Mouse (Mus musculus): ENCODE data around the gene Ptpn11. TPM values are rescaled to one million over a fixed set of nuclear protein-coding genes. Genes with fewer than 3 reads are reported as not detected.
"Not testable (repeated sequence)": the region's sequence is repeated elsewhere in the genome, so short reads cannot be mapped to it uniquely, and the experiment has no call there.

Gene Ptpn11
- polyA plus RNA-seq, 1 experiment = 78.7 TPM

GRCm38 (mm10) chr5:121206984-121207383 is 15.8 kb upstream of the Ptpn11 start:
- H3K4me2 ChIP-seq (ENCODE audit: low read depth) = peak overlapping the region; percentile 76
- no peak overlapping the region for H3K4me3 ChIP-seq
- no peak overlapping the region for H3ac ChIP-seq (ENCODE audit: control insufficient read depth, insufficient read length)
- H3K36me3 ChIP-seq (ENCODE audit: control insufficient read depth, insufficient read depth) = peaks cover 57% of the 10 kb centered on the region
- TF ChIP-seq CEBPB (IDR thresholded peaks at IDR 0.05; ENCODE audit: insufficient read depth, poor library complexity, severe bottlenecking) = no peak
- no peak for TF ChIP-seq TCF12 (IDR thresholded peaks at IDR 0.05; ENCODE audit: insufficient read depth, poor library complexity, severe bottlenecking)
- TF ChIP-seq MAX (IDR thresholded peaks at IDR 0.05; ENCODE audit: low read depth) = no peak
- H3K27me3 ChIP-seq (ENCODE audit: control insufficient read depth, insufficient read depth, insufficient read length) = no peaks in the 10 kb centered on the region
- peaks cover 36% of the 10 kb centered on the region for H3K79me2 ChIP-seq (ENCODE audit: control insufficient read depth, insufficient read depth)

- H3K79me2 ChIP-seq (ENCODE audit: control insufficient read depth, insufficient read depth) = peaks cover 36% of the 10 kb centered on the region
- H3K36me3 ChIP-seq (ENCODE audit: control insufficient read depth, insufficient read depth) = peaks cover 55% of the 10 kb centered on the region
- H3ac ChIP-seq (ENCODE audit: control insufficient read depth, insufficient read length) = no peak overlapping the region
- peak overlapping the region; percentile 76 for H3K4me2 ChIP-seq (ENCODE audit: low read depth)
- no peak for TF ChIP-seq SRF (IDR thresholded peaks at IDR 0.05; ENCODE audit: control insufficient read depth, insufficient read length, low read depth)
- TF ChIP-seq POLR2A (IDR thresholded peaks at IDR 0.05; ENCODE audit: insufficient read length, low read depth) = peak; percentile 31
- H3K4me3 ChIP-seq = peak overlapping the region; percentile 95
- H3K27me3 ChIP-seq (ENCODE audit: control insufficient read depth, insufficient read depth, insufficient read length) = no peaks in the 10 kb centered on the region
Observed at GRCm38 (mm10) chr5:121206540-121206939, 15.3 kb upstream of the Ptpn11 start.

GRCm38 (mm10) chr5:121205537-121206130 is 14.4 kb upstream of the Ptpn11 start:
- peak overlapping the region; percentile 65 for H3ac ChIP-seq (ENCODE audit: control insufficient read depth, insufficient read length)
- H3K4me3 ChIP-seq = peak overlapping the region; percentile 95
- peaks cover 36% of the 10 kb centered on the region for H3K79me2 ChIP-seq (ENCODE audit: control insufficient read depth, insufficient read depth)
- H3K4me2 ChIP-seq (ENCODE audit: low read depth) = peak overlapping the region; percentile 76
- peak; percentile 46 for TF ChIP-seq POLR2AphosphoS2 (IDR thresholded peaks at IDR 0.05; ENCODE audit: insufficient read length, low read depth)
- not testable (repeated sequence) for H3K27me3 ChIP-seq (ENCODE audit: control insufficient read depth, insufficient read depth, insufficient read length)
- H3K36me3 ChIP-seq (ENCODE audit: control insufficient read depth, insufficient read depth) = peaks cover 50% of the 10 kb centered on the region

DNA sequence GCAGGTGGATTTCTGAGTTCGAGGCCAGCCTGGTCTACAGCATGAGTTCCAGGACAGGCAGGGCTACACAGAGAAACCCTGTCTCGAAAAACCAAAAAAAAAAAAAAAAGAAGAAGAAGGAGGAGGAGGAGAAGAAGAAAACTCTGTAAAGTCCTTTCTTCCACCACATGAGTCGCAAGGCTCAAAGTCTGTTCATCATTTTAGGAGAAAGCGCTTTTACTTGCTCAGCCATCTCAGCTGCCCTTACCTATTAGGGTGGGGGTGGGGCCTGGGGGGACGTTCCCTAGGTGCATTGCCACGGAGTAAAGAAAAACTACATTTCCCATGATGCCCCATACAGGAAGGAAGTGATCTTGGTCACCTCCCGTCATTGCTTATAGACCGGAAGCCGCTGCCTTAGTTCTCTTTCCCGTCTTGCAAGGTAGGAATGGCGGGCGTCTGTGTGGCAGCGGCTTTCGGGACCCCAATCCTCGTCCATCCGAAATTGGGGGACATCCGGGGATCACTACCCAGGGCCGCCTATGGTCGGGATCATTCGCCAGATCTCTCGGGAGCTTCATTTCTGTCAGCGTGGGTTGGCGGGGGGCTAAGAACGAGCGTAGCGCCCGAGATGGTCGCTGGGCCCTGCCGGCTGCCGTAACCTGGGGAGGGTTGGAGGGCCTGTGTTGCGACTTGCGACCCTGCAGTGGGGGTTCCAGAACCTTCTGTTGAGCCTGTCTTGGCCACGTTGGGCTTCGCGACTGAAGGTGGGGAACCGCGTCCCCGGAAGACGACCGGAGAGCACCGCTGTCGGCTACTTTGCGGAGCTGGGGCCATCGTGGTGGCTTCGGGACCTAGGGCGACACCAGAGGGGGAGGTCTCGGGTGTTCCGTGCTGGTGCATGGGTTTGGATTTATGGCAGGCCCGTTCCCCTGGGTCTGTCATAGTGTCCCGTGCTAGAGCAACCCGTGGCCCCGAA is 13.2 kb upstream of the Ptpn11 start, which contains the start of gene Rpl6:
Gene Rpl6, plus strand, starts transcription at position 350 of the 958 bp plus-strand sequence.
- Histone ChIP-seq H3K4me2 (ENCODE audit: low read depth) (peak within 1 kb of the TSS; percentile 91), H3K4me3 (peak within 1 kb of the TSS; percentile 95), H3ac (ENCODE audit: control insufficient read depth, insufficient read length) (peak within 1 kb of the TSS; percentile 65), H3K27me3 (ENCODE audit: control insufficient read depth, insufficient read depth, insufficient read length) (no peaks in the 10 kb centered on the region), H3K79me2 (ENCODE audit: control insufficient read depth, insufficient read depth) (peaks cover 36% of the 10 kb centered on the region), H3K36me3 (ENCODE audit: control insufficient read depth, insufficient read depth) (peaks cover 40% of the 10 kb centered on the region)
- TF ChIP-seq POLR2AphosphoS2 (IDR thresholded peaks at IDR 0.05; ENCODE audit: insufficient read length, low read depth) (peak; percentile 83), POLR2A (IDR thresholded peaks at IDR 0.05; ENCODE audit: insufficient read length, low read depth) (peak; percentile 75), MYOD1 (IDR thresholded peaks at IDR 0.05; ENCODE audit: control insufficient read depth in 1 of 3, insufficient read length in 2 of 3, low read depth in 2 of 3) (no peak)

DNA sequence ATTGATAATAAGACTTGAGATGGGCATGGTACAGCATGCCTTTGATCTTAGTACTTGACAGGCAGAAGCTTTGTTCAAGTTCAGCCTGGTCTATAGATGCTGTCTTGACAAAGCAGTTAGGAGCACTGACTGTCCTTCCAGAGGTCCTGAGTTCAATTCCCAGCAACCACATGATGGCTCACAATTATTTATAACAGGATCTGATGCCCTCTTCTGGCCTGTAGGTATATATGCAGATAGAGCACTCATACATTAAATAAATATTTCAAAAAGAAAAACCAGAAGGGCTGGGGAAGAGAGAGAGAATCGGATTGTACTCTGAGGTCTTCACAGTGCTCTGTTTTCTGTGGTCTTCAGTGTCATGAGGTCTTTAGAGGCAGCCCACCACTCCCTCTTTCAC is 11.3 kb upstream of the Ptpn11 start:
- TF ChIP-seq E2F4 (IDR thresholded peaks at IDR 0.05; ENCODE audit: insufficient read depth) (no peak), CEBPB (IDR thresholded peaks at IDR 0.05; ENCODE audit: insufficient read depth, poor library complexity, severe bottlenecking) (no peak), MYOG (IDR thresholded peaks at IDR 0.05; ENCODE audit: control insufficient read depth in 1 of 3, insufficient read depth in 1 of 3, insufficient read length in 2 of 3, low read depth in 2 of 3) (no peak), POLR2AphosphoS2 (IDR thresholded peaks at IDR 0.05; ENCODE audit: insufficient read length, low read depth) (no peak), MAX (IDR thresholded peaks at IDR 0.05; ENCODE audit: low read depth) (no peak), USF1 (IDR thresholded peaks at IDR 0.05; ENCODE audit: low read depth) (no peak), MYOD1 (IDR thresholded peaks at IDR 0.05; ENCODE audit: control insufficient read depth in 1 of 3, insufficient read length in 2 of 3, low read depth in 2 of 3) (no peak), TCF3 (IDR thresholded peaks at IDR 0.05; ENCODE audit: insufficient read length, low read depth) (no peak), REST (IDR thresholded peaks at IDR 0.05; ENCODE audit: insufficient read depth, insufficient read length) (no peak), SRF (IDR thresholded peaks at IDR 0.05; ENCODE audit: control insufficient read depth, insufficient read length, low read depth) (no peak), POLR2A (IDR thresholded peaks at IDR 0.05; ENCODE audit: insufficient read length, low read depth) (no peak), TCF12 (IDR thresholded peaks at IDR 0.05; ENCODE audit: insufficient read depth, poor library complexity, severe bottlenecking) (no peak)
- no peak overlapping the region for H3K4me3 ChIP-seq
- H3K79me2 ChIP-seq (ENCODE audit: control insufficient read depth, insufficient read depth) = peaks cover 31% of the 10 kb centered on the region
- no peak overlapping the region for H3ac ChIP-seq (ENCODE audit: control insufficient read depth, insufficient read length)
- no peak overlapping the region for H3K4me2 ChIP-seq (ENCODE audit: low read depth)
- H3K36me3 ChIP-seq (ENCODE audit: control insufficient read depth, insufficient read depth) = peaks cover 21% of the 10 kb centered on the region
- H3K27me3 ChIP-seq (ENCODE audit: control insufficient read depth, insufficient read depth, insufficient read length) = no peaks in the 10 kb centered on the region

Measured in myocyte (in vitro differentiated cells).